Mouse (Mus musculus): Measurements from ENCODE around the gene Insig2.

GRCm38 (mm10) chr1:121377410-121377809, 45.0 kb upstream of the Insig2 start:
- TF ChIP-seq CTCF (IDR thresholded peaks at IDR 0.05) (no peak), POLR2A (IDR thresholded peaks at IDR 0.05; ENCODE audit: insufficient read depth, low read depth, low read length) (no peak)
